Mouse (Mus musculus): ENCODE results near the gene Ctcf.

Ctcf gene

GRCm38 (mm10) chr8:105700966-105701824, 64.8 kb downstream of the Ctcf start, which contains the start of the genes Acd and Pard6a:
Gene Acd, minus strand, starts transcription at chr8:105701102.
Gene Pard6a, plus strand, starts transcription at chr8:105701148.
- in situ Hi-C loops (cut with MboI), result loop anchor here (25.0 kb wide), 1 partner anchor 236 kb away; the partner anchor contains the start of genes Ctrl, Lcat and Psmb10

- in situ Hi-C loops (cut with MboI), result loop anchor here (25.0 kb wide), 1 partner anchor 235 kb away; the partner anchor contains the start of genes Ctrl, Lcat and Psmb10
These were observed 65.6 kb downstream of the Ctcf start for GRCm38 (mm10) chr8:105702001-105702401.

- in situ Hi-C loops (cut with MboI), result loop anchor here (25.0 kb wide), 1 partner anchor 234 kb away; the partner anchor contains the start of genes Ctrl, Lcat and Psmb10
These were observed 66.5 kb downstream of the Ctcf start for GRCm38 (mm10) chr8:105702731-105703415.

GRCm38 (mm10) chr8:105704146-105704812, 67.9 kb downstream of the Ctcf start:
- in situ Hi-C loops (cut with MboI), result loop anchor here (25.0 kb wide), 1 partner anchor 233 kb away; the partner anchor contains the start of genes Ctrl, Lcat and Psmb10

GRCm38 (mm10) chr8:105704955-105705354, 68.6 kb downstream of the Ctcf start:
- in situ Hi-C loops (cut with MboI), result loop anchor here (25.0 kb wide), 1 partner anchor 232 kb away; the partner anchor contains the start of genes Ctrl, Lcat and Psmb10

- in situ Hi-C loops (cut with MboI), result loop anchor here (25.0 kb wide), 1 partner anchor 231 kb away; the partner anchor contains the start of genes Ctrl, Lcat and Psmb10
These were observed 70.1 kb downstream of the Ctcf start for GRCm38 (mm10) chr8:105706426-105706825.

- in situ Hi-C loops (cut with MboI), result loop anchor here (25.0 kb wide), 1 partner anchor 230 kb away; the partner anchor contains the start of genes Ctrl, Lcat and Psmb10
These were observed 71.4 kb downstream of the Ctcf start, which contains the start of the genes 4933405L10Rik and Enkd1 for GRCm38 (mm10) chr8:105707498-105708403. Gene 4933405L10Rik, plus strand, starts transcription at chr8:105707655. Gene Enkd1, minus strand, starts transcription at chr8:105708210.

- in situ Hi-C loops (cut with MboI), result loop anchor here (25.0 kb wide), 1 partner anchor 229 kb away; the partner anchor contains the start of genes Ctrl, Lcat and Psmb10
These were observed 72.3 kb downstream of the Ctcf start for GRCm38 (mm10) chr8:105708675-105709074.

- in situ Hi-C loops (cut with MboI), result loop anchor here (25.0 kb wide), 1 partner anchor 228 kb away; the partner anchor contains the start of genes Ctrl, Lcat and Psmb10
These were observed 72.9 kb downstream of the Ctcf start for GRCm38 (mm10) chr8:105709317-105709716.

GRCm38 (mm10) chr8:105712286-105712685, 75.9 kb downstream of the Ctcf start:
- in situ Hi-C loops (cut with MboI), result loop anchor here (25.0 kb wide), 1 partner anchor 225 kb away; the partner anchor contains the start of genes Ctrl, Lcat and Psmb10

- in situ Hi-C loops (cut with MboI), result loop anchor here (25.0 kb wide), 1 partner anchor 223 kb away; the partner anchor contains the start of genes Ctrl, Lcat and Psmb10
These were observed 77.8 kb downstream of the Ctcf start for GRCm38 (mm10) chr8:105714139-105714538.

- in situ Hi-C loops (cut with MboI), result loop anchor here (25.0 kb wide), 1 partner anchor 222 kb away; the partner anchor contains the start of genes Ctrl, Lcat and Psmb10
These were observed 78.7 kb downstream of the Ctcf start for GRCm38 (mm10) chr8:105715042-105715441.

GRCm38 (mm10) chr8:105716302-105716945, 80.1 kb downstream of the Ctcf start:
- in situ Hi-C loops (cut with MboI), result loop anchor here (25.0 kb wide), 1 partner anchor 221 kb away; the partner anchor contains the start of genes Ctrl, Lcat and Psmb10

GRCm38 (mm10) chr8:105719637-105720036, 83.3 kb downstream of the Ctcf start:
- in situ Hi-C loops (cut with MboI), result loop anchor here (25.0 kb wide), 1 partner anchor 218 kb away; the partner anchor contains the start of genes Ctrl, Lcat and Psmb10

GRCm38 (mm10) chr8:105722861-105723260, 86.5 kb downstream of the Ctcf start:
- in situ Hi-C loops (cut with MboI), result loop anchor here (25.0 kb wide), 1 partner anchor 214 kb away; the partner anchor contains the start of genes Ctrl, Lcat and Psmb10

- in situ Hi-C loops (cut with MboI), result no loop called here
These were observed 89.4 kb downstream of the Ctcf start for GRCm38 (mm10) chr8:105725726-105726125.

GRCm38 (mm10) chr8:105727397-105728124, 91.2 kb downstream of the Ctcf start:
- in situ Hi-C loops (cut with MboI), result no loop called here

- in situ Hi-C loops (cut with MboI), result no loop called here
These were observed 95.8 kb downstream of the Ctcf start for GRCm38 (mm10) chr8:105732186-105732585.

Measured in mature B cell (primary cell).